Mouse (Mus musculus) lung, postnatal 0 days (tissue): ENCODE data around the gene Trpm8. TPM values are rescaled to one million over a fixed set of nuclear protein-coding genes. Genes with fewer than 3 reads are reported as not detected.

Experiments
- ATAC-seq: fragments of 200-750 bp; cut with Nextera tagmentation; 2 replicates; pipeline ENCODE4 v1.8.0; 2017; ENCODE audit warnings: moderate library complexity
- DNase-seq: peaks from one replicate; pipeline ENCODE4 v3.0.0-alpha.2; 2016; ENCODE audit warnings: low spot score
- H3K27ac ChIP-seq: fragments of 300-500 bp; sonication (generic); 2 replicates; pipeline ENCODE4 v1.5.1; 2014; ENCODE audit warnings: antibody characterized with exemption, mild to moderate bottlenecking, low read length, mixed read lengths
- H3K27me3 ChIP-seq: fragments of 300-500 bp; sonication (generic); replicated peaks from 2 replicates; pipeline ENCODE4 v1.6.1; 2014; ENCODE audit warnings: low read length, mixed read lengths; ENCODE audit not compliant: insufficient read depth
- H3K36me3 ChIP-seq: fragments of 300-500 bp; sonication (generic); 2 replicates; pipeline ENCODE4 v1.6.1; 2014; ENCODE audit warnings: low read length, mixed read lengths; ENCODE audit not compliant: insufficient read depth
- H3K4me1 ChIP-seq: fragments of 300-500 bp; sonication (generic); 2 replicates; pipeline ENCODE4 v1.6.1; 2014; ENCODE audit warnings: antibody characterized with exemption, low read depth, low read length, mixed read lengths; ENCODE audit not compliant: insufficient read depth
- H3K4me2 ChIP-seq: fragments of 300-500 bp; sonication (generic); replicated peaks from 2 replicates; pipeline ENCODE4 v1.6.1; 2014; ENCODE audit warnings: low read depth, mild to moderate bottlenecking, low read length, moderate library complexity, mixed read lengths
- H3K4me3 ChIP-seq: fragments of 300-500 bp; sonication (generic); 2 replicates; pipeline ENCODE4 v1.5.1; 2014; ENCODE audit warnings: low read depth, low read length
- H3K9ac ChIP-seq: fragments of 300-500 bp; sonication (generic); replicated peaks from 2 replicates; pipeline ENCODE4 v1.6.1; 2014; ENCODE audit warnings: low read depth, mild to moderate bottlenecking
- H3K9me3 ChIP-seq: fragments of 300-500 bp; sonication (generic); 2 replicates; pipeline ENCODE4 v1.6.1; 2016; ENCODE audit warnings: low read length, mixed read lengths
- CTCF ChIP-seq: IDR thresholded peaks from 2 replicates; pipeline ENCODE4 v1.5.1; 2016; ENCODE audit warnings: antibody characterized with exemption, mild to moderate bottlenecking
- EP300 ChIP-seq: IDR thresholded peaks from 2 replicates; pipeline ENCODE4 v1.6.1; 2016; ENCODE audit warnings: antibody characterized with exemption, mild to moderate bottlenecking, control low read depth
- WGBS: fragments of 180-500 bp; shearing (Covaris S2); extraction: QIAGEN DNeasy Blood & Tissue Kit; methylation state at CpG from one replicate; pipeline ENCODE4 v1.1.7; 2014; 5-methylcytosine and 5-hydroxymethylcytosine counted together
- polyA plus RNA-seq: library from polyadenylated mRNA; unstranded; fragments of >200 nt; fragmentation: Nextera tagmentation; extraction: Ambion mirVana; gene quantifications from 2 replicates; pipeline ENCODE4 v1.2.1, GENCODE M21; 2015

The Trpm8 gene
- polyA plus RNA-seq, 1 experiment from 2014 or later = not detected

- 77% methylated on average over 6 of the region's 6 CpGs for WGBS
- Histone ChIP-seq H3K4me2 (no peak overlapping the region), H3K9me3 (peaks cover 18% of the 10 kb centered on the region), H3K4me3 (no peak overlapping the region), H3K27me3 (no peaks in the 10 kb centered on the region), H3K4me1 (0 out of 2 replicates have a peak, but pooled peaks cover 7% of the 10 kb centered on the region), H3K9ac (no peak overlapping the region), H3K36me3 (peaks cover 16% of the 10 kb centered on the region; the same call in 1 of the 2 replicates), H3K27ac (no peak overlapping the region)
- DNase-seq = no peak
- TF ChIP-seq CTCF (no peak), EP300 (no peak)
- no peak for ATAC-seq
Measured at GRCm38 (mm10) chr1:88257681-88258080, 19.8 kb upstream of the Trpm8 start.

GRCm38 (mm10) chr1:88258361-88258760 is 19.1 kb upstream of the Trpm8 start:
- WGBS = 62% methylated on average over 6 of the region's 6 CpGs

GRCm38 (mm10) chr1:88258881-88259642 is 18.4 kb upstream of the Trpm8 start:
- peaks cover 13% of the 10 kb centered on the region for H3K9me3 ChIP-seq
- TF ChIP-seq CTCF = no peak
- TF ChIP-seq EP300 = no peak
- H3K4me3 ChIP-seq = no peak overlapping the region
- no peaks in the 10 kb centered on the region for H3K27me3 ChIP-seq
- DNase-seq (no peak), ATAC-seq (peak; percentile 8)
- H3K4me1 ChIP-seq = 0 out of 2 replicates have a peak, but pooled peaks cover 7% of the 10 kb centered on the region
- H3K27ac ChIP-seq = no peak overlapping the region
- no peak overlapping the region for H3K4me2 ChIP-seq
- WGBS = 59% methylated on average over 8 of the region's 8 CpGs
- H3K9ac ChIP-seq = no peak overlapping the region
- H3K36me3 ChIP-seq = peaks cover 30% of the 10 kb centered on the region

More at GRCm38 (mm10) chr1:88258361-88258760, 19.1 kb upstream of the Trpm8 start:
- no peak for DNase-seq
- TF ChIP-seq CTCF (no peak), EP300 (no peak)
- no peak overlapping the region for H3K9ac ChIP-seq
- ATAC-seq = no peak
- H3K9me3 ChIP-seq = peaks cover 18% of the 10 kb centered on the region
- no peak overlapping the region for H3K4me2 ChIP-seq
- H3K4me1 ChIP-seq = 0 out of 2 replicates have a peak, but pooled peaks cover 7% of the 10 kb centered on the region
- peaks cover 23% of the 10 kb centered on the region for H3K36me3 ChIP-seq
- no peak overlapping the region for H3K4me3 ChIP-seq
- H3K27ac ChIP-seq = no peak overlapping the region
- no peaks in the 10 kb centered on the region for H3K27me3 ChIP-seq

- WGBS = 69% methylated on average over 4 of the region's 4 CpGs
- Histone ChIP-seq H3K36me3 (peaks cover 36% of the 10 kb centered on the region), H3K9me3 (peaks cover 9% of the 10 kb centered on the region), H3K4me2 (no peak overlapping the region), H3K4me3 (no peak overlapping the region), H3K9ac (no peak overlapping the region), H3K27ac (no peak overlapping the region), H3K27me3 (no peaks in the 10 kb centered on the region), H3K4me1 (0 out of 2 replicates have a peak, but pooled peaks cover 7% of the 10 kb centered on the region)
- no peak for TF ChIP-seq CTCF
- no peak for TF ChIP-seq EP300
- DNase-seq = no peak
- peak; percentile 1 for ATAC-seq
Measured at GRCm38 (mm10) chr1:88259643-88260024, 17.8 kb upstream of the Trpm8 start.

GRCm38 (mm10) chr1:88260114-88260513 is 17.3 kb upstream of the Trpm8 start:
- 0 out of 2 replicates have a peak, but pooled peaks cover 7% of the 10 kb centered on the region for H3K4me1 ChIP-seq
- H3K4me2 ChIP-seq = no peak overlapping the region
- DNase-seq (no peak), ATAC-seq (no peak; the same call in 1 of the 2 replicates)
- WGBS = 71% methylated on average over 6 of the region's 6 CpGs
- no peak overlapping the region for H3K9ac ChIP-seq
- H3K4me3 ChIP-seq = no peak overlapping the region
- H3K27me3 ChIP-seq = no peaks in the 10 kb centered on the region
- H3K36me3 ChIP-seq = peaks cover 41% of the 10 kb centered on the region
- peaks cover 7% of the 10 kb centered on the region for H3K9me3 ChIP-seq
- TF ChIP-seq CTCF (no peak), EP300 (no peak)
- no peak overlapping the region for H3K27ac ChIP-seq

- Histone ChIP-seq H3K4me3 (no peak overlapping the region), H3K27ac (no peak overlapping the region), H3K36me3 (peaks cover 47% of the 10 kb centered on the region), H3K4me2 (no peak overlapping the region), H3K27me3 (no peaks in the 10 kb centered on the region), H3K9ac (no peak overlapping the region), H3K9me3 (peaks cover 5% of the 10 kb centered on the region), H3K4me1 (0 out of 2 replicates have a peak, but pooled peaks cover 7% of the 10 kb centered on the region)
- no peak for ATAC-seq
- DNase-seq = no peak
- 76% methylated on average over 10 of the region's 10 CpGs for WGBS
- TF ChIP-seq CTCF (no peak), EP300 (no peak)
Measured at GRCm38 (mm10) chr1:88260604-88261377, 16.7 kb upstream of the Trpm8 start.
